Mouse (Mus musculus) cortical plate, adult 2 months (tissue): ENCODE results near the gene Tnnc2. TPM values are rescaled to one million over a fixed set of nuclear protein-coding genes. Genes with fewer than 3 reads are reported as not detected.
A peak's percentile ranks its signal among the peaks of the same experiment; 100 is the strongest.

ENCODE experiments used
- H3K27ac ChIP-seq: fragments of 200-500 bp; 2 replicates; pipeline ENCODE4 v1.5.1; 2012; ENCODE audit warnings: low read length, control low read depth, inconsistent platforms; ENCODE audit not compliant: insufficient read depth
- H3K4me1 ChIP-seq: fragments of 200-500 bp; 2 replicates; pipeline ENCODE4 v1.6.1; 2011; ENCODE audit warnings: low read length; ENCODE audit not compliant: control insufficient read depth, insufficient read depth
- H3K4me3 ChIP-seq: fragments of 200-500 bp; 2 replicates; pipeline ENCODE4 v1.5.1; 2011; ENCODE audit warnings: mild to moderate bottlenecking, low read length, control low read depth; ENCODE audit not compliant: insufficient read depth
- CTCF ChIP-seq: fragments of 200-500 bp; IDR thresholded peaks from 2 replicates; pipeline ENCODE4 v1.5.1; 2011; ENCODE audit warnings: mild to moderate bottlenecking, control low read depth, low read length; ENCODE audit not compliant: insufficient read depth; ENCODE audit errors: extremely low read depth
- POLR2A ChIP-seq: fragments of 200-500 bp; IDR thresholded peaks from 2 replicates; pipeline ENCODE4 v1.6.1; 2011; ENCODE audit warnings: mild to moderate bottlenecking, low read length, control low read depth; ENCODE audit not compliant: insufficient read depth; ENCODE audit errors: extremely low read depth
- polyA plus RNA-seq: library from polyadenylated mRNA; depleted of rRNA; stranded (reverse); fragments of >200 nt; gene quantifications from 2 replicates; pipeline ENCODE4 v1.2.3, GENCODE M21; 2012

The Tnnc2 gene
- polyA plus RNA-seq, 1 experiment: 1.6 TPM

DNA sequence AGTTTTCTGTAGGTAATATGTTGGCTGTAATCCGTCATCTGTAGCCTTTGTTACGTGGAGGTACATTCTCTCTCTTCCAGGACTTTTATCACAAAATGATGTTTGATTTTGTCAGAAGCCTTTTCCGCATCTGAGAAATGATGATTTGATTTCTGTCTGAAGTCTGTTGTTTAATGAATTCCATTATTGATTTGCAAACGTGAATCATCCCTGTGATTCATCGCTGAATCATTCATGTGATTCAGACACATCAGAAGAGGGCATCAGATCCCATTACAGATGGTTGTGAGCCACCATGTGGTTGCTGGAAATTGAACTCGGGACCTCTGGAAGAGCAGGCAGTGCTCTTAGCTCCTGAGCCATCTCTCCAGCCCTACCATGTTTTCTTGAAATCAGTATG, 30.8 kb downstream of the Tnnc2 start:
- no peak for TF ChIP-seq POLR2A
- no peak for TF ChIP-seq CTCF
- peaks cover 7% of the 10 kb centered on the region; the same call in 1 of the 2 replicates for H3K4me1 ChIP-seq
- no peak overlapping the region for H3K4me3 ChIP-seq
- no peak overlapping the region for H3K27ac ChIP-seq

DNA sequence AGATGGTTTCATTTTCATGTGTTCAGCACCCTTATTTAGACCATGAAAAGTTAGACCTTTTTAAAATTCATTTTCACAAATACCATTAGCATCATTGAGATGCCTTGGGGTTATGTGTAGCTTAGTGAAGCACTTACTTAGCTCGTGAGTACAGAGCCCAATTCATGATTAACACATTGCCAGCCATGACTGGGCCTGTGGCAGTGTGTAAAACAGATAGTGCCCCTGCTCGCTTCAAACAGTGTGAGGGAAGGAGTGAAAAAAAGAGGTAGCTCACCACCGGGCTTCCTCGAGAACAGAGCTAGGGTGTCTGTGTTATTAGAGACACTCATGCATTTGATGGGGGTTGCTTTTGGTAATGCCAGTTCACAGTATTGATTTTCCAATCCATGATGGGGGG, 31.6 kb downstream of the Tnnc2 start:
- Histone ChIP-seq H3K4me1 (peaks cover 7% of the 10 kb centered on the region; the same call in 1 of the 2 replicates), H3K27ac (no peak overlapping the region), H3K4me3 (no peak overlapping the region)
- TF ChIP-seq POLR2A (no peak), CTCF (no peak)

DNA sequence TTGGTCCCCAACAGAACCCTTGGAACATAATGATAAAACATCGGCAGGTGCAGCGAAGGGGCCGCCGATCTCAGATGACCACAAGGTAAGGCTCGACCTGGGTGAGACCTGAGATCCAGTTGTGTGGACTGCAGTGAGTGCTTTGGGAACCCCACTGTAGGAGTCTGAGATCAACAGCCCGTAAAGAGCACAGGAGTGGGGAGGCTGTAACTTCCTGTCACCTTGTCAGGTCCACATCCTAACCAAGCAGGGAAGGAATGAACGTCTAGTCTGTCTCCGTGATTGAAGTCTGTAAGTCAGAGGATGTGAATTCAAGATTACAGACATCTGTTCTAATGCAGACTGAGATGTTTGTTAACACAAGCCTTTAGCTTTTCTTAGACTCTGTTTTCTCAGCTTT, 33.1 kb downstream of the Tnnc2 start:
- TF ChIP-seq CTCF: no peak
- TF ChIP-seq POLR2A: no peak
- H3K4me1 ChIP-seq: peaks cover 7% of the 10 kb centered on the region; the same call in 1 of the 2 replicates
- H3K4me3 ChIP-seq: peak overlapping the region; percentile 67
- H3K27ac ChIP-seq: no peak overlapping the region

GRCm38 (mm10) chr2:164745843-164746479, 33.8 kb downstream of the Tnnc2 start, which contains the start of the genes Wfdc3 and Dnttip1:
TSS of gene Wfdc3 (minus strand) at chr2:164745931.
TSS of gene Dnttip1 (plus strand) at chr2:164745983.
- Histone ChIP-seq H3K4me1 (peaks cover 7% of the 10 kb centered on the region; the same call in 1 of the 2 replicates), H3K27ac (0 out of 2 replicates have a peak within 1 kb of the TSS, but pooled peaks have one; percentile 6), H3K4me3 (peak within 1 kb of the TSS; percentile 67)
- TF ChIP-seq CTCF: no peak
- TF ChIP-seq POLR2A: peak; percentile 80

DNA sequence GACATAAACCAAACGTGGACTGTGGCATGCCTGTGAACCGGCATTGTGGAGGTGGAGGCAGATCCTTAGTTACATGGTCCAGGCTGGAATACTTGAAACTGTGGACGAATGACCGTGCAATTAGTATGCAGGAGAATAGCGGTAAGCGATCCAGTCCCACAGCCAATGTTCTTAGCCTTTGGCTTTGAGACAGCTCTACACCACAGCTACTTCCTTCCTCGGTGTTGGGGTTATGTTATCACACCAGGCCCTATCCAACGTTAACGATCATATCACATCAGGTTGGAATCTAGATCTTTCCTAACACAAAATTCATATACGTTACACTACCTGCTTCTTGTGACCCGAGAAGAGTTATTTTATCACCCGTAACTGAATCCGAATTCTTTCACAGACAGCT, 34.8 kb downstream of the Tnnc2 start:
- H3K27ac ChIP-seq: no peak overlapping the region
- TF ChIP-seq POLR2A (no peak), CTCF (no peak)
- peaks cover 7% of the 10 kb centered on the region; the same call in 1 of the 2 replicates for H3K4me1 ChIP-seq
- peak overlapping the region; percentile 67 for H3K4me3 ChIP-seq

- TF ChIP-seq CTCF: no peak
- TF ChIP-seq POLR2A: no peak
- 0 out of 2 replicates have a peak, but pooled peaks cover under 1% of the 10 kb centered on the region for H3K4me1 ChIP-seq
- no peak overlapping the region for H3K27ac ChIP-seq
- no peak overlapping the region for H3K4me3 ChIP-seq
Observed at GRCm38 (mm10) chr2:164739876-164740275, 39.9 kb downstream of the Tnnc2 start.

- no peaks in the 10 kb centered on the region for H3K4me1 ChIP-seq
- TF ChIP-seq POLR2A (no peak), CTCF (no peak)
- no peak overlapping the region for H3K27ac ChIP-seq
- no peak overlapping the region for H3K4me3 ChIP-seq
Observed at GRCm38 (mm10) chr2:164737377-164738090, 42.2 kb downstream of the Tnnc2 start.

- H3K27ac ChIP-seq: no peak overlapping the region
- H3K4me3 ChIP-seq: no peak overlapping the region
- H3K4me1 ChIP-seq: no peaks in the 10 kb centered on the region
- TF ChIP-seq CTCF (no peak), POLR2A (no peak)
Observed at GRCm38 (mm10) chr2:164735446-164735845, 44.3 kb downstream of the Tnnc2 start.

GRCm38 (mm10) chr2:164734839-164735238, 44.9 kb downstream of the Tnnc2 start:
- no peak overlapping the region for H3K4me3 ChIP-seq
- TF ChIP-seq CTCF (no peak), POLR2A (no peak)
- no peak overlapping the region for H3K27ac ChIP-seq
- no peaks in the 10 kb centered on the region for H3K4me1 ChIP-seq
